Mouse (Mus musculus): ENCODE data around the gene Hist1h2af. TPM values are rescaled to one million over a fixed set of nuclear protein-coding genes. Genes with fewer than 3 reads are reported as not detected.

Gene Hist1h2af
- total RNA-seq, 2 experiments from 2014 or later: 189 to 190 TPM

DNA sequence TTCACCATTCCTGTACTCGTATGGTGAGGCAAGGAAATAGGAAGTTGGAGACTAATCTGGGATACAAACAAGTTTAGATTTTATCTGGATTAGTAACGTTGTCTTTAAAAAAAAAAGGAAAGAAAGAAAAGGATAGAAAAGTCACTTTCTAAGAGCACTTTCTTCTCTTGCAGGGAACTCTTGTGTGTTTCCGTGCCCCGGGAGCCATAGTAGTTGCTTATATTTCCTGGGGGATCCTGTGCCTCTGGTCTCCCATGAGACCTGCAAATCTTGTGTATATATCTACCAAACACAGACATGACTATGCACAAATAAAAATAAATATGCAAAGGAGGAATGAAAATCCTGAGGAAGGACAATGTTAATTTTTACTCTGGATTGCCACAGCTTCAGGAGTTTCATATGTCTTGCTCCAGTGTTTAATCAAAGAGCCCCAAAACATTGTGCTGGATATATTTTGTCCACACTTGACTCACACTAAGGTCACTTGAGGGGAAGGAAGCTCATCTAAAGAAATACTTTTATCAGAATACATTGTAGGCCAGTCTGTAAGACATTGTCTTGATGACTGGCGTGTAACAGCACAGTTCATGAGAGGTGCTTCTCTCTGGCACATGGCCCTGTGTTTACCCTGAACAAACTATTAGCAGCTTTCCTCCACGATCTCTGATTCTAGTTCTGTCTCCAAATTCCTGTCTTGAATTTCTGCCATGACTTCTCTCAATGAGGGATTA is 43.4 kb downstream of the Hist1h2af start:
- DNase-seq: no peak

DNA sequence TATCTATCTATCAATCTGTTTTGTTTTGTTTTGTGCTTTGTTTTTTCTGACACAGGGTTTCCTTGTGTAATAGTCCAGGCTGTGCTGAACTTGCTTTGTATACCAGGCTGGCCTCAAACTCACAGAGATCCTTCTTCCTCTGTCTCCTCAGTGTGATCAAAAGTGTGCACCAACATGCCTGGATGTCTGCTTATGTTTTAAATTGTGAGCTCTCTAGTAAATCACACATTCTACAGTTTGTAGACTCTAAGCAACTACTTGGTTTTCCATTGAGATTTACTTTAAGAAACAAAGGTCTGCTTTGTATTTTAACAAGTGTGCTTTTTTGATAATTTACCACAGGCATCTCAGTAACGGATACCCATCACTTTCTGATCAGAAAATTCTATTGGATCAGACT is 44.1 kb downstream of the Hist1h2af start:
- no peak for DNase-seq

DNA sequence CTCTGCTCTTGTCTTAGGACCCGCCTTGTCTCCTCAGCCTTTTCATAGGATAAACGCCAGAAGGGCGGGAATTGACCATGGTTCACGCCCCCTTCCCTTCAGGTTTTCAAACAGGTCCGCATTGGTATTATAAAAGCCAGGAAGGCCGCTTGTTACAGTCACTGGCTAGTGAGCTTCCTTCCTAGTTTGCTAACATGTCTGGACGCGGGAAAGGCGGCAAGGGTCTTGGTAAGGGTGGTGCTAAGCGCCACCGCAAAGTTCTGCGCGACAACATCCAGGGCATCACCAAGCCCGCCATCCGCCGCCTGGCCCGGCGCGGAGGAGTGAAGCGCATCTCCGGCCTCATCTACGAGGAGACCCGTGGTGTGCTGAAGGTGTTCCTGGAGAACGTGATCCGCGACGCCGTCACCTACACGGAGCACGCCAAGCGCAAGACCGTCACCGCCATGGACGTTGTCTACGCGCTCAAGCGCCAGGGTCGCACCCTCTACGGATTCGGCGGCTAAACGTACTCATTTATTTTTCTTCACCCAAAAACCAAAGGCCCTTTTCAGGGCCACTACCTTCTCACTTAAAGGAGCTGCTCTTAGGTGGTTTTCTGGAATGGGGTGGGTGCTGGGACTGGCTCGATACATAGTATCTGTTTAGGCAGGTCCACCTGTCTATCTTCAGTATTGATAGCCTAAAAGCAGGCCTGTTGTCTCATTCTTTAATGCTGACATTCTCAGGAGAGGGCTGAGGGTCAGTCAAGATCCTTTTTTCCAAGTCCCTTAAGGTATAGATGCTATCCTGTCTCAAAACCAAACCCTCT is 47.9 kb downstream of the Hist1h2af start, which contains the start of gene Hist1h4d:
Gene Hist1h4d (plus strand): TSS at position 191 of the 811 bp plus-strand sequence.
- peak; percentile 81 for DNase-seq

DNA sequence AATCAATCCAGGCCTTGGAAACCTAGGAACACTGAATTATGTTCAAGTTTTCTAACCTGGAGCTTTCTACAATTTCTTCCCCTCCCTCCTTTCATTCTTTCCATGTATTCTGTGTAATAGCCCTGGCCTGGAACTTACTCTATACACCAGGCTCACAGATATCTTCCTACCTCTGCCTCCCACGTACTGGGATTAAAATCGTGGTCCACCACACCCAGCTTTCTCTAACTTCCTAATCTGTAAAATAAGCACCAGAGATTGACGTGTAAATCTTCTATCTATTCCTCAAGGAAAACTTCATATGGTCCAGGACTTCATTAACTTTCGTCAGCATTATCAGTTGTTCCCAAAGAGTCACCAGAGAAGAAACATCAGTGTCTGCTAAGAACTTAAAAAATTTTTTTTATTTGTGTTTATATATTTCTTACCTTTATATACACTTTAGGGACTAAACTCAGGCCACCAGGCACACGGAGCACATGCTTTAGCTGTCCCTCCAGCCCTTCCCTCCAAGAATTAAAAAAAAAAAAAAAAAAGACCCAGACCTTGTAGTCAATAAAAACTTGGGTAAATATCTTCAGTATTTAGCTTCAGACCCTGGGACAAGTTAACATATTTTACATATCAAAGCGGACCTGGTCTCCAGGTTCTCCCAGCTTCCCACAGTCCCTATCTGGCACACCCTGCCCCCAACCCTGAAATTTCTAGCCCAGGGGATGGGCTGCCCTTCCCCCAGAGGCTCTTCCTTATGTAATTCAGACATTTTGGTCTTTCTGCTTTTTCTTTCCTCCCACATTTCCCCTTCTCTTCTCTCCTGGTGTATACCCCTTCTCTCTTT is 48.7 kb downstream of the Hist1h2af start:
- DNase-seq: no peak

DNA sequence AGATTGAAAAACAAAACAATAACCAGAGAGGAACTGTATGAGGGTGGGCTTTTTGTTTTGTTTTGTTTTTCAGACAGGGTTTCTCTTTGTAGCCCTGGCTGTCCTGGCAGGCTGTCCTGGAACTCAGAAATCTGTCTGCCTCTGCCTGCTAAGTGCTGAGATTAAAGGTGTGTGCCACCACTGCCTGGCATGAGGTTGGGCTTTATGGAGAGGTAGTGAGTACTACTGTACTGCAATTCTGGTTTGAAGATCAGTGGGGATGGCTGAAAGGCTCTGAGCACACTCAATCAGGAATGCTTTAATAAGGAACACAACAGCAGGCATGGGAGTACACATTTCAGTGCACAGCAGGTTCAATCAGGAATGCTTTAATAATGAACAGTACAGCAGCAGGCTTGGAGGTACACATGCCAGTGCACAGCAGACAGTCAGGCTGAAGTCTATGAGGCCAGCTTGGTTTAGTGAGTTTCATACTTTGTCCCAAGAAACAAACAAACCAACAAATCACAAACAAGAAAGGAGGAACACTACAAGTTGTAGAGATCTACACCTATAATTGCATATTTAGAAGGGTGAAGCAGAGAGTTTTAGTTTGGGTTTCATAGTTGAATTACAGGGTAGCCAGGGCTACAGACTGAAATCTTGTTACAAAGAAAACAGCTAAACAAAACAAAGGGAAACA is 49.8 kb downstream of the Hist1h2af start:
- no peak for DNase-seq

Small RNA genes lying within 50 kb of the gene (microRNA-seq; reads per million reads assigned to microRNA genes)
- gene Gm44297 (0 reads per million in 2 experiments), gene Gm44359 (0 reads per million in 2 experiments), gene Gm44394 (0 reads per million in 2 experiments), gene n-TStga1 (0 to 0.64 reads per million in 2 experiments)

Other genes with a start within 250 kb of the Hist1h2af start
- gene Zfp322a, start 164.7 kb upstream of the Hist1h2af start, total RNA-seq (2021): 10 to 100 TPM; 13.2 to 20.8 TPM
- gene Abt1, start 110.0 kb upstream of the Hist1h2af start, total RNA-seq (2021): 1 to 10 TPM; 4.8 to 5.3 TPM
- gene Btn1a1, start 68.0 kb upstream of the Hist1h2af start, total RNA-seq (2021): not detected
- gene Btn2a2, start 45.0 kb upstream of the Hist1h2af start, total RNA-seq (2021): under 1 TPM in 1 of 2 experiments, not detected in 1; 0.11 TPM
- gene Hist1h4h, start 2.9 kb upstream of the Hist1h2af start, total RNA-seq (2021): 100 to 1,000 TPM; 473 to 507 TPM
- gene Hist1h3g, start 1.5 kb downstream of the Hist1h2af start, total RNA-seq (2021): 10 to 100 TPM; 58.4 to 59.9 TPM
- 10 to 100 TPM; 11.8 to 13.3 TPM for gene Hist1h2bh, start 9.5 kb downstream of the Hist1h2af start, total RNA-seq (2021)
- 10 to 100 TPM; 53.8 to 66.7 TPM for gene Hist1h3f, start 10.1 kb downstream of the Hist1h2af start, total RNA-seq (2021)
- gene Hist1h4f, start 17.7 kb downstream of the Hist1h2af start, total RNA-seq (2021): 100 to 1,000 TPM; 285 to 328 TPM
- 10 to 100 TPM; 17.8 to 19.5 TPM for gene Hist1h1d, start 19.4 kb downstream of the Hist1h2af start, total RNA-seq (2021)
- 100 to 1,000 TPM; 121 to 135 TPM for gene Hist1h3e, start 28.5 kb downstream of the Hist1h2af start, total RNA-seq (2021)
- gene Hist1h2ae, start 37.3 kb downstream of the Hist1h2af start, total RNA-seq (2021): 10 to 100 TPM; 34.2 to 37.9 TPM
- 100 to 1,000 TPM; 245 to 257 TPM for gene Hist1h2bg, start 37.5 kb downstream of the Hist1h2af start, total RNA-seq (2021)
- gene Hist1h2bf, start 40.3 kb downstream of the Hist1h2af start, total RNA-seq (2021): 100 to 1,000 TPM; 121 to 140 TPM
- gene Hist1h2ad, start 40.5 kb downstream of the Hist1h2af start, total RNA-seq (2021): 10 to 100 TPM; 16.0 to 20.6 TPM
- 10 to 100 TPM; 25.8 to 30.6 TPM for gene Hist1h3d, start 41.9 kb downstream of the Hist1h2af start, total RNA-seq (2021)
- gene Hist1h4d, start 47.7 kb downstream of the Hist1h2af start, total RNA-seq (2021): 100 to 1,000 TPM; 165 to 171 TPM
- 10 to 100 TPM; 36.6 to 38.0 TPM for gene Hist1h2be, start 87.2 kb downstream of the Hist1h2af start, total RNA-seq (2021)
- 100 to 1,000 TPM; 182 to 186 TPM for gene Hist1h1e, start 88.7 kb downstream of the Hist1h2af start, total RNA-seq (2021)
- 1 to 10 TPM; 6.3 to 6.7 TPM for gene Hist1h2ac, start 150.0 kb downstream of the Hist1h2af start, total RNA-seq (2021)
- gene Hist1h2bc, start 150.3 kb downstream of the Hist1h2af start, total RNA-seq (2021): 10 to 100 TPM; 87.0 to 92.4 TPM
- under 1 TPM; 0.59 to 0.63 TPM for gene Hist1h1t, start 161.9 kb downstream of the Hist1h2af start, total RNA-seq (2021)
- gene Hist1h4c, start 164.5 kb downstream of the Hist1h2af start, total RNA-seq (2021): 100 to 1,000 TPM; 153 to 157 TPM
- gene Hfe, start 176.9 kb downstream of the Hist1h2af start, total RNA-seq (2021): 1 to 10 TPM; 8.1 to 9.5 TPM
- gene Hist1h1c, start 204.9 kb downstream of the Hist1h2af start, total RNA-seq (2021): 100 to 1,000 TPM; 361 to 459 TPM
- gene Hist1h3c, start 211.7 kb downstream of the Hist1h2af start, total RNA-seq (2021): 10 to 100 TPM; 86.2 to 86.5 TPM
- 100 to 1,000 TPM; 106 to 125 TPM for gene Hist1h2bb, start 212.8 kb downstream of the Hist1h2af start, total RNA-seq (2021)
- gene Hist1h2ab, start 217.2 kb downstream of the Hist1h2af start, total RNA-seq (2021): 100 to 1,000 TPM; 187 to 217 TPM
- gene Hist1h3b, start 218.4 kb downstream of the Hist1h2af start, total RNA-seq (2021): 100 to 1,000 TPM; 213 to 261 TPM
- gene Hist1h4b, start 223.1 kb downstream of the Hist1h2af start, total RNA-seq (2021): 100 to 1,000 TPM; 131 to 149 TPM
- 100 to 1,000 TPM; 140 to 160 TPM for gene Hist1h4a, start 227.3 kb downstream of the Hist1h2af start, total RNA-seq (2021)
- 100 to 1,000 TPM; 159 to 176 TPM for gene Hist1h3a, start 228.5 kb downstream of the Hist1h2af start, total RNA-seq (2021)
- gene Hist1h1a, start 229.8 kb downstream of the Hist1h2af start, total RNA-seq (2021): 100 to 1,000 TPM; 124 to 147 TPM
- not detected for gene Trim38, start 236.0 kb downstream of the Hist1h2af start, total RNA-seq (2021)